Mouse (Mus musculus): ENCODE measurements around the gene Ube2h. TPM values are rescaled to one million over a fixed set of nuclear protein-coding genes. Genes with fewer than 3 reads are reported as not detected.

Gene Ube2h
- polyA plus RNA-seq, 1 experiment from 2014 or later = 63.3 TPM

DNA sequence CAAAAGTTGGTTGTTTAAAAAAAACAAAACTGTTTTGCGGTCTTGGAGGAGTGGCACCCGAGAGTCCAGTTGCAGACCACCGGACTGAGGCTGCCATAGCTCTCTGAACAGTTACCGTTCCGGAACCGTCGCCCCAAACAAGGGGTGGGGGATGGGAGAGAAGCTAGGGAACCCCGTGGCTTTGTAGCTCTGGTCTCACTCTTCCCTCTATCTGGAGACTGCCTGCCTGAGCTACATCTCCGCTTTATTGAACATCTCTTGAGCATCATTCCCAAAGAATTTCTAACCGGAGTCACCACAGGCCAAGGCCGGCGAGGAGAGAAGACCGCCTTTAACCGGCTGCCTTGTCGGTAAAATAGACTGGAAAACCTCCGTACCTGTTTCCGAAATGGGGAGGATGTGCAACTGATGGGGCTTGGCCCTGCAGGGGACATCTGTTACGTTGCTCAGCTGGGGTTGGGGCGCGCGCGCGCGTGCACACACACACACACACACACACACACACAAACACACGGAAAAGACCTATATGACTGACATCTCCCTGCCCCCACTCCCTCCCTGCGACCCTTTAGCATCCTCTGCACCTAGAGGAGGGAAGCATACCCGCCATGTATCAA is 126.2 kb downstream of the Ube2h start:
- WGBS = 3% methylated on average over 27 of the region's 27 CpGs

DNA sequence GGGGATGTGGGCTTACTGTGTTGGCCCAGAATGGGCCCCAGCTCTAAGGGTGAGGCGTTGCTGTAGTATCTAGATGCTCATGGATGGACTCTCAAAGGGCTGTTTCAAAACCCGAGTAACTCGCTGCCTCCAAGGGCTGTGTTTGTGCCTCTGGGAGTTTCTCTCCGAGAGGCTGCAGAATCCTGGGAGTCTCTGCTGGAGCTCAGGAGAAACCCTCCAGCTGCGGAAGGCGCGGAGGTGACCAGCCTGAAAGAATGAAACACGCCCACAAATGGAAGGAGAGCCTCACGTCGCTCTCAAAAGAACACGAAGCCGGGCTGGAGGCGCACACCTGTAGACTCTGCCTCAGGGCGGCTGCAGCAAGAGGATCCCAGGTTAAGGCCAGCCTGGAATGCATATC is 127.0 kb downstream of the Ube2h start:
- Histone ChIP-seq H3K4me3 (no peak overlapping the region), H3K4me1 (peaks cover 47% of the 10 kb centered on the region), H3K9me3 (no peaks in the 10 kb centered on the region), H3K9ac (replicated peaks) (no peak overlapping the region), H3K36me3 (no peaks in the 10 kb centered on the region), H3K27me3 (peaks cover 97% of the 10 kb centered on the region), H3K27ac (replicated peaks) (no peak overlapping the region), H3K4me2 (replicated peaks) (no peak overlapping the region)
- ATAC-seq (ENCODE audit: low FRiP score, low read depth) = no peak
- WGBS = 2% methylated on average over 14 of the region's 14 CpGs

More for the DNA sequence above, 126.2 kb downstream of the Ube2h start:
- no peaks in the 10 kb centered on the region for H3K9me3 ChIP-seq
- H3K4me1 ChIP-seq = peaks cover 40% of the 10 kb centered on the region
- no peaks in the 10 kb centered on the region for H3K36me3 ChIP-seq
- H3K27ac ChIP-seq (replicated peaks) = no peak overlapping the region
- H3K4me3 ChIP-seq = 0 out of 2 replicates have a peak overlapping the region, but pooled peaks have one; percentile 10
- ATAC-seq (ENCODE audit: low FRiP score, low read depth) = no peak
- no peak overlapping the region for H3K9ac ChIP-seq (replicated peaks)
- peaks cover 97% of the 10 kb centered on the region for H3K27me3 ChIP-seq
- H3K4me2 ChIP-seq (replicated peaks) = no peak overlapping the region

GRCm38 (mm10) chr6:30176496-30176895 is 127.8 kb downstream of the Ube2h start:
- Histone ChIP-seq H3K9ac (replicated peaks) (no peak overlapping the region), H3K4me3 (peak overlapping the region; percentile 31; the same call in 1 of the 2 replicates), H3K27ac (replicated peaks) (no peak overlapping the region), H3K9me3 (no peaks in the 10 kb centered on the region), H3K4me1 (peaks cover 47% of the 10 kb centered on the region), H3K27me3 (peaks cover 98% of the 10 kb centered on the region), H3K4me2 (replicated peaks) (no peak overlapping the region), H3K36me3 (no peaks in the 10 kb centered on the region)
- ATAC-seq (ENCODE audit: low FRiP score, low read depth) = no peak
- WGBS = 3% methylated on average over 12 of the region's 12 CpGs

DNA sequence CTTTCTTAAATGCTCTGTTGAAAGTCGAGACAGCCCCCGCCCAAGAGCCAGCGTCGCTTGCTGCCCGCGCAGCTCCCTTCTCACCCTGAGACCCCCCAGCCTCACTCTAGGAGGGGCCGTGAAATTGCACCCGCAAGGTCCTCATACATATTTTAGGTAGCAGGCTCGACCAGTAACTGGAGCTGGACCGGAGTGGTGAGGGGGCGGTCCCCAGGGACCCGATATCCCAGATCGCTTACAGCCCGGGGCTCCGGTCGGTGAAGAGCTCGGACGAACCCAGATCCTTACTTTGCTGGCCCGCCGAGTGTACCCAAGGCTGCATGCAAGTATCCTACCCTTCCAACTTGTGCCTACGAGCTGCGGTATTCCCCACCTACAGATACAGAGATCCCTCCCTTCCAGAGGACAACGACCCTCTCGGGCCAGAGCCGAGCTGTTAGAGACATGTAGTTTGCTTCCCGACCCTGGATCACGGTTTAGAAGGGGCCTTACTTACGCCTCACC is 128.4 kb downstream of the Ube2h start:
- 1% methylated on average over 28 of the region's 28 CpGs for WGBS
- H3K9ac ChIP-seq (replicated peaks) = no peak overlapping the region; the same call in 1 of the 2 replicates
- peaks cover 47% of the 10 kb centered on the region for H3K4me1 ChIP-seq
- H3K4me2 ChIP-seq (replicated peaks) = peak overlapping the region; percentile 42
- peaks cover 98% of the 10 kb centered on the region for H3K27me3 ChIP-seq
- H3K4me3 ChIP-seq = peak overlapping the region; percentile 31
- no peaks in the 10 kb centered on the region for H3K9me3 ChIP-seq
- H3K36me3 ChIP-seq = no peaks in the 10 kb centered on the region
- no peak for ATAC-seq (ENCODE audit: low FRiP score, low read depth)
- no peak overlapping the region for H3K27ac ChIP-seq (replicated peaks)

- 0% methylated on average over 40 of the region's 45 CpGs for WGBS
- ATAC-seq (ENCODE audit: low FRiP score, low read depth) = peak; percentile 53
- peak overlapping the region; percentile 42 for H3K4me2 ChIP-seq (replicated peaks)
- H3K27ac ChIP-seq (replicated peaks) = no peak overlapping the region
- no peaks in the 10 kb centered on the region for H3K9me3 ChIP-seq
- peaks cover 47% of the 10 kb centered on the region for H3K4me1 ChIP-seq
- peaks cover 98% of the 10 kb centered on the region for H3K27me3 ChIP-seq
- peak overlapping the region; percentile 31 for H3K4me3 ChIP-seq
- H3K36me3 ChIP-seq = no peaks in the 10 kb centered on the region
- H3K9ac ChIP-seq (replicated peaks) = no peak overlapping the region; the same call in 1 of the 2 replicates
These were observed 129.0 kb downstream of the Ube2h start for GRCm38 (mm10) chr6:30175225-30175917.

DNA sequence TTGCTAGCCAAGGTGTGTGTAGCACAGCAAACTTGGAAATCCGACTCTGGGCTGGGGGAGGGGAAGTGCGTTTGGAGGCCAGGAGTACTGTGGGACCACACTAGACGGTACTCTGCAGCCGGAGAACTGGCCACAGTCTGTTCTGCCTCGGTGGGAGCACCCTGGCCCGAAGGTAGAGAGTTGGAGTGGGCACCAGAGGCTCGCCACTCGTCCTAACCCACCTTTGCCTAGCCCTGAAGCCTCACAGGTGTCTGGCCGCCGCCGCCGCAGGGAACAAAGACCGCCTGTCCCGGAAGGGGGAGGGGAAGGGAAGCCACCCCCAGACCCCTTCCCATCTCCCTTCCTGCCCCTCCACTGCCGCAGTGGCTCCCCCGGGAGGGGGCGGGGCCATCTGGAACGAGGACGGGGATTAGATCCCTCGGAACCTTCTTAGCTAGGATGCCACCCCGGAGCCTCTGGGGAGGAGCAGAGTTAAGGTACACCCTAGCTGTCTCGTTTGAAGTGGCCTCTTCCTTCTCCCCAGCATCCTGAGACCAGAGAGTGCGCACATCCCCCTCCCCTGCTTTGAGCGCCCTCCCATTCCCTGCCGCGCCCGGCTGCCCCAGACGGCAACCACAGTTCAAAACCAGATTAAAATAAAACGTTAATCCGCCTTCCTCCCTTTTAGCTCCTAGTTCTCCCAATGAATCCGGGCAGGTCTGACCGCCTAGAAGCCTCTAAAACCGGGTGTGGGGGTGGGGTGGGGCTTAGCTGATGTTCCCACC is 129.7 kb downstream of the Ube2h start:
- peak overlapping the region; percentile 31 for H3K4me3 ChIP-seq
- WGBS = under 1% methylated on average over 33 of the region's 33 CpGs
- peaks cover 98% of the 10 kb centered on the region for H3K27me3 ChIP-seq
- H3K4me1 ChIP-seq = peaks cover 47% of the 10 kb centered on the region
- ATAC-seq (ENCODE audit: low FRiP score, low read depth) = peak; percentile 11; the same call in 1 of the 2 replicates
- no peaks in the 10 kb centered on the region for H3K9me3 ChIP-seq
- H3K4me2 ChIP-seq (replicated peaks) = peak overlapping the region; percentile 42
- no peak overlapping the region; the same call in 1 of the 2 replicates for H3K9ac ChIP-seq (replicated peaks)
- no peaks in the 10 kb centered on the region for H3K36me3 ChIP-seq
- no peak overlapping the region for H3K27ac ChIP-seq (replicated peaks)

DNA sequence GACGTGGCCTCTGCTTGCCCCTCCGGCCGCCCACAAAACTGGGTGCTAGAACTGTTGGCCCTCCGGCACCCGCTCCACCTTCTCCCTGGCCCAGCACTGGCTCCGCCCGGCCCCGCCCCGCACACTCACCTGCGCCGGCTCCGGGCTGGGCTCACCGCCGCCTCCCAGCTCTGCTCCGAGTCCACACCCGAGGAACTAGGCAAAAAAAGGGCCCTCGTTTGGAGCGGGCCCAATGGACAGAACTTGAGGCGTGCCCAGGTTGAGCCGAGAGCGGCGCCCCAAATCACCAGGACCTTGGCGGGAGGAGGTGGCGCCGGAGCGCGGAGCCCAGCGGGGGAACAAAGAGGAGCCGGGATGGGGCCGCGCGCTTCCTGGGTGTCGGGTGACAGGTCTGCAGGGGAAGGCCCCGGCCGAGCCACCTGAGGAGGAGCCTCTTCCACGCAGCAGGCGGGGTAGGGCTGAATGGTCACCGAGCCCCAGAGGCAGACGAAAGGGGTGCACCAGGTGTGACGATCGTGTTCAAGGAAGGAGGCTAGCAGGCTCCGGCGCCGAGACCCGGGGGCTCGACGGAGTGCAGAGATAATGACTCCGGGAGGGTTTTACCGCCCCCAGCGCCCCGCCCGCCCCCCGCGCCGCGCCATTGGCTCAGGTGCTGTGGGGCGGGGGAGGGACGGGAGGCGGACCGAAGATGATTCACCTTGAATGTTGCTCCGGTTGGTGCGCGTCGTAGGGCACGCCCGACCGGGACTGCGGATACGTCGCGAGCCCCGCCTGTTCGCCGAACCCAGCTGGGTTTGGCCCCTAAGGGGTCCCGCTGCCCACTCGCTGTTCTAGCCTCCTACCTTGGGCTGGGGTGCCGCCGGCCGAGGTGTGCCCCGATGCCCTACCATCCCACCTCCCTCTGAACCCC is 130.5 kb downstream of the Ube2h start:
- no peak for ATAC-seq (ENCODE audit: low FRiP score, low read depth)
- peaks cover 98% of the 10 kb centered on the region for H3K27me3 ChIP-seq
- H3K9ac ChIP-seq (replicated peaks) = no peak overlapping the region; the same call in 1 of the 2 replicates
- no peak overlapping the region for H3K27ac ChIP-seq (replicated peaks)
- H3K4me3 ChIP-seq = peak overlapping the region; percentile 28
- WGBS = under 1% methylated on average over 79 of the region's 80 CpGs
- peak overlapping the region; percentile 42 for H3K4me2 ChIP-seq (replicated peaks)
- peaks cover 47% of the 10 kb centered on the region for H3K4me1 ChIP-seq
- H3K36me3 ChIP-seq = no peaks in the 10 kb centered on the region
- no peaks in the 10 kb centered on the region for H3K9me3 ChIP-seq

GRCm38 (mm10) chr6:30172820-30173550 is 131.4 kb downstream of the Ube2h start:
- H3K9ac ChIP-seq (replicated peaks) = no peak overlapping the region

DNA sequence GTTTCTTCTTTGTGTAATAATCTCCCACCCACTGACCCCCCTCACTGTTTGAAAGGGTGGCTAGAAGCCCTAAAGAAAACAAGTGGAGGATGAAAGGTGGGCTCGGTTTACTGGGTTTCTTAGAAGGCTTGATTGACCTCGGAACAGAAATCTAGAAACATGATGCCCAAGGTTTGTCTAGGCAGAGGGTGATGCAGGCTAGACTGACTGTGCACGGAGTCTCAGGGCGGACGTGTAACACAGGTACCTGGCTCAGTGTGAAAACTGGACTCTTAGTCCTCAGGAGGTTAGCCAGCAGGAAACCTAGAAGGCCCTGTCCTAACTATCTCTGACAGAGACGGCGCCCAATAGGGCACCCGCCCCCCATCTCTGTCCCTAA is 131.9 kb downstream of the Ube2h start:
- Histone ChIP-seq H3K27me3 (peaks cover 100% of the 10 kb centered on the region), H3K36me3 (no peaks in the 10 kb centered on the region), H3K27ac (replicated peaks) (no peak overlapping the region), H3K4me2 (replicated peaks) (no peak overlapping the region), H3K4me1 (peaks cover 44% of the 10 kb centered on the region), H3K9ac (replicated peaks) (no peak overlapping the region), H3K9me3 (no peaks in the 10 kb centered on the region), H3K4me3 (no peak overlapping the region)
- ATAC-seq (ENCODE audit: low FRiP score, low read depth) = no peak
- WGBS = 8% methylated on average over 8 of the region's 8 CpGs

More at GRCm38 (mm10) chr6:30172820-30173550, 131.4 kb downstream of the Ube2h start:
- Histone ChIP-seq H3K4me2 (replicated peaks) (peak overlapping the region; percentile 42), H3K27me3 (peaks cover 98% of the 10 kb centered on the region), H3K36me3 (no peaks in the 10 kb centered on the region), H3K4me1 (peaks cover 43% of the 10 kb centered on the region), H3K27ac (replicated peaks) (no peak overlapping the region), H3K9me3 (no peaks in the 10 kb centered on the region), H3K4me3 (peak overlapping the region; percentile 28)
- ATAC-seq (ENCODE audit: low FRiP score, low read depth) = no peak
- under 1% methylated on average over 44 of the region's 44 CpGs for WGBS

DNA sequence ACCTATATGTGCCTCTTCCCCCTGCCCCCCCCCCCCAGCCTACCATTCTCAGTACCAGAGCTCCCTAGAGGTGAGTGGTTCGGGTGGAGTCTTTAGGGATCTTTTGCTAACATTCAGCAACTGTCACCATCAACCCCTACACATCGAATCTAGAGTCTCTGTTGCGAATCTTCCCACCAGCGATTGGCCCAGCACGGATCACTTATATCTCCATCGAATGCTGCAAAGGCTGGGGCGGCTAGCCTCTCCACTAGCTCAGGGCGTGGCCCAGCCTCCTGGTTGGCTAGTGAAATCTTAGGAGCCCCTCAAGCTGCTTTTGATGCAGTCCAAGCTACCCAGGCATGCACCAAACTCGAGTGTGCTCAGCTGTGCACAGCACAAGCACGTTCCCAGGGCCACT is 132.4 kb downstream of the Ube2h start:
- no peak overlapping the region for H3K4me2 ChIP-seq (replicated peaks)
- H3K9ac ChIP-seq (replicated peaks) = no peak overlapping the region
- no peaks in the 10 kb centered on the region for H3K36me3 ChIP-seq
- H3K27ac ChIP-seq (replicated peaks) = no peak overlapping the region
- H3K27me3 ChIP-seq = peaks cover 96% of the 10 kb centered on the region
- no peaks in the 10 kb centered on the region for H3K9me3 ChIP-seq
- no peak for ATAC-seq (ENCODE audit: low FRiP score, low read depth)
- peaks cover 49% of the 10 kb centered on the region for H3K4me1 ChIP-seq
- WGBS = 26% methylated on average over 10 of the region's 10 CpGs
- no peak overlapping the region for H3K4me3 ChIP-seq

Data from midbrain, embryonic 12.5 days (tissue).